In the genomic region with DNA sequence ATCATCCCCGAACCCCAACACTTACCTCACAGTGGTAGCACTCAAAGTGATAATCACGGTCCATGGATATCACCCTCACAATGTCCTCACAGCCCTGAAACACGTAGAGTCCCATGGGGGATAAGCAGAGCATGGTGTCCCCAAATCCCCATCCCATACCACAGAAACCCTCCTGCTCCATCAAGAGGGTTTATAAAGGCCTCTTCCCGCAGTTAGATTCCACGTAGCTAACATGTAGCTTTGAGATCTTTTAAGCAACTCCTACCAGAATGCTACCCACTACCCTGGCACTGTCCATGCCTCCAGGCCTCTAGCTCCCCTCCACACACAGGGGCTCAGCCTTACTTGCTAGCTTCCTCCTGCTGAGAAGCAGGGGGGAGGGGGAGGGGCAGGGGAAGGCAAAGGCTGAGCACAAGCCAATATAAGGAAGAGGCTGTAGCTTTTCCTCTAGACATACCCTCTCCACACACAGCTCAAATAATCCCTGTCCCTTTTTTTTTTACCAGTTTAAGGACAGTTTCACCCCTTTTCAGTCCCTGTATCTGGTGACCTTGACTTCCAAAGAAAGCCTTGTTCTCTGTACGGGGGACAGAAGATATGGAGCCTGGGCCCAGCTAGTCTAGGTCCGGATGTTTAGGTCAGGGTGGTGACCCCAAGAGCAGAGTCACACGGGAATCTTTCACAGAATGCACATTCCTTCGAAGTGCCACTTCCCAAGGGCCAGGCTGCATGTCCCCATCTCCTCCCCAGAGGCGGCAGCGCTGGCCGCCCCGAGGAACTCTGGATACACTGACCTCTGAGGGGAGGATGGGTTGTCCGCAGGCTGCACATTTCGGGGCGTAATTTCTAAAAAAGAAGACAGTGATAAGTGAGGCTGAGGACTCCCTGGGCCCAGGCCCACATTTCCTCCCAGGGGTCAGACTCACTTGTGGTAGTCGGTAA, we compare ENCODE assay signal across 9 mouse cellular contexts. TPM values are rescaled to one million over a fixed set of nuclear protein-coding genes. Genes with fewer than 3 reads are reported as not detected.
DNase-seq lines count a peak whose midpoint lies in the region; ATAC-seq and TF ChIP-seq lines count a peak whose summit lies in the region.
"Had no signal": no experiment of that assay in that cellular context is flagged by ENCODE, and none has a peak within 500 bp of the region (broad histone marks: within the 10 kb centered on the region; RNA-seq: fewer than 3 reads in every experiment).

No protein-coding gene starts in this region.

- WGBS in kidney, embryonic 16.5 days, result 60% methylated on average over 17 of the region's 17 CpGs
- 50% methylated on average over 17 of the region's 17 CpGs for WGBS in heart, embryonic 11.5 days (ENCODE audit: insufficient replicate concordance)
- 71% methylated on average over 17 of the region's 17 CpGs for WGBS in intestine, postnatal 0 days

- no peak overlapping the region for H3K9ac ChIP-seq in kidney, embryonic 16.5 days (replicated peaks; ENCODE audit: low read length)
- peak overlapping the region; percentile 29; the same call in 1 of the 2 replicates for H3K9ac ChIP-seq in heart, embryonic 11.5 days (ENCODE audit: low read depth, low read length)
- no peak overlapping the region for H3K9ac ChIP-seq in intestine, postnatal 0 days (ENCODE audit: low read depth, low read length)

- no peak overlapping the region for H3K4me3 ChIP-seq in kidney, embryonic 16.5 days (ENCODE audit: low read length)
- no peak overlapping the region for H3K4me3 ChIP-seq in heart, embryonic 11.5 days (ENCODE audit: low read depth, low read length)
- H3K4me3 ChIP-seq in intestine, postnatal 0 days (ENCODE audit: low read depth, low read length), result no peak overlapping the region

- intact Hi-C loops in left cerebral cortex, postnatal 36 days (cut with DNase I), result loop anchor here (2.0 to 5.0 kb wide), 2 partner anchors 53 to 71 kb away; partner anchors contain the start of genes Cdh24, Gm17606 and Psmb11

- H3K4me2 ChIP-seq in kidney, embryonic 16.5 days (replicated peaks; ENCODE audit: low read depth, low read length), result no peak overlapping the region
- peak overlapping the region; percentile 1; the same call in 1 of the 2 replicates for H3K4me2 ChIP-seq in heart, embryonic 11.5 days
- no peak overlapping the region for H3K4me2 ChIP-seq in intestine, postnatal 0 days (replicated peaks; ENCODE audit: low read depth)

- H3K9me3 ChIP-seq in kidney, embryonic 16.5 days (ENCODE audit: low read length), result no peaks in the 10 kb centered on the region
- no peaks in the 10 kb centered on the region for H3K9me3 ChIP-seq in heart, embryonic 11.5 days (replicated peaks; ENCODE audit: control insufficient read depth, low read length)
- H3K9me3 ChIP-seq in intestine, postnatal 0 days (ENCODE audit: control insufficient read depth), result no peaks in the 10 kb centered on the region

- DNase-seq in kidney, adult 18-20 months, result no peak
- peak; percentile 38 for DNase-seq in brain, embryonic 14.5 days (ENCODE audit: low read depth)
- peak; percentile 46 for DNase-seq in lung, postnatal 36 days
- DNase-seq in urinary bladder, adult 18-20 months (ENCODE audit: low spot score in 2 of 2), result no peak
- no peak for DNase-seq in left cerebral cortex, postnatal 36 days (ENCODE audit: low spot score in 2 of 2)

- H3K36me3 ChIP-seq in kidney, embryonic 16.5 days (ENCODE audit: insufficient read depth, low read length), result peaks cover 47% of the 10 kb centered on the region
- H3K36me3 ChIP-seq in heart, embryonic 11.5 days (ENCODE audit: control insufficient read depth, insufficient read depth, low read length), result peaks cover 19% of the 10 kb centered on the region
- peaks cover 26% of the 10 kb centered on the region; the same call in 1 of the 2 replicates for H3K36me3 ChIP-seq in intestine, postnatal 0 days (ENCODE audit: control insufficient read depth, insufficient read depth)

- TF ChIP-seq CTCF in brain, embryonic 14.5 days (IDR thresholded peaks at IDR 0.05; ENCODE audit: borderline replicate concordance, extremely low read depth, insufficient read depth, insufficient read length), result no peak
- TF ChIP-seq CTCF in intestine, postnatal 0 days (IDR thresholded peaks at IDR 0.05; ENCODE audit: low read depth), result no peak

- H3K27me3 ChIP-seq in kidney, embryonic 16.5 days (ENCODE audit: insufficient read depth, low read length), result no peaks in the 10 kb centered on the region
- no peaks in the 10 kb centered on the region for H3K27me3 ChIP-seq in heart, embryonic 11.5 days (ENCODE audit: control insufficient read depth, insufficient read depth, low read length)
- no peaks in the 10 kb centered on the region for H3K27me3 ChIP-seq in intestine, postnatal 0 days (replicated peaks; ENCODE audit: control insufficient read depth, insufficient read depth, low read length)

- TF ChIP-seq POLR2A in brain, embryonic 14.5 days (IDR thresholded peaks at IDR 0.05; ENCODE audit: borderline replicate concordance, extremely low read depth, insufficient read depth, insufficient read length, poor library complexity, severe bottlenecking), result no peak

- no peak for ATAC-seq in kidney, embryonic 16.5 days (ENCODE audit: low FRiP score, low TSS enrichment)
- no peak for ATAC-seq in heart, embryonic 11.5 days (replicated peaks; ENCODE audit: insufficient number of reproducible peaks, low FRiP score, low TSS enrichment)
- no peak for ATAC-seq in intestine, postnatal 0 days

- H3K27ac ChIP-seq in kidney, embryonic 16.5 days (ENCODE audit: low read length), result 0 out of 2 replicates have a peak overlapping the region, but pooled peaks have one; percentile 8
- peak overlapping the region; percentile 37 for H3K27ac ChIP-seq in heart, embryonic 11.5 days (ENCODE audit: low read depth, low read length)
- no peak overlapping the region for H3K27ac ChIP-seq in intestine, postnatal 0 days (ENCODE audit: low read depth, low read length)

- H3K4me1 ChIP-seq in kidney, embryonic 16.5 days (ENCODE audit: insufficient read depth, low read length), result peaks cover 39% of the 10 kb centered on the region
- peaks cover 48% of the 10 kb centered on the region for H3K4me1 ChIP-seq in heart, embryonic 11.5 days (ENCODE audit: control insufficient read depth, insufficient read depth, low read length)
- H3K4me1 ChIP-seq in intestine, postnatal 0 days (replicated peaks; ENCODE audit: control insufficient read depth, insufficient read depth, low read length), result 0 out of 2 replicates have a peak, but pooled peaks cover 15% of the 10 kb centered on the region

RNA-seq across cellular contexts. Expression of gene Ajuba, which starts 7.6 kb away (rescaled TPM):
- 32.9 and 45.6 TPM in 2 replicates for polyA plus RNA-seq in kidney, embryonic 16.5 days (2015; fragmentation: Nextera tagmentation; extraction: Ambion mirVana)
- 17.6 and 17.9 TPM in 2 replicates for polyA plus RNA-seq in brain, embryonic 14.5 days (2012; rRNA removed)
- 23.4 and 30.7 TPM in 2 replicates for polyA plus RNA-seq in heart, embryonic 11.5 days (2014; fragmentation: Nextera tagmentation; extraction: Ambion mirVana)
- 13.1 and 15.1 TPM in 2 replicates for polyA plus RNA-seq in intestine, postnatal 0 days (2015; fragmentation: Nextera tagmentation; extraction: Ambion mirVana)
- total RNA-seq in left cerebral cortex, postnatal 36 days (2021), result 1 to 10 TPM; 1.5 to 2.0 TPM

RNA-seq across cellular contexts. Expression of gene Haus4, which starts 15.3 kb away (rescaled TPM):
- polyA plus RNA-seq in kidney, embryonic 16.5 days (2015; fragmentation: Nextera tagmentation; extraction: Ambion mirVana), result 57.3 and 62.4 TPM in 2 replicates
- 15.5 and 18.8 TPM in 2 replicates for polyA plus RNA-seq in brain, embryonic 14.5 days (2012; rRNA removed)
- polyA plus RNA-seq in heart, embryonic 11.5 days (2014; fragmentation: Nextera tagmentation; extraction: Ambion mirVana), result 40.1 and 42.8 TPM in 2 replicates
- 28.2 and 29.4 TPM in 2 replicates for polyA plus RNA-seq in intestine, postnatal 0 days (2015; fragmentation: Nextera tagmentation; extraction: Ambion mirVana)
- total RNA-seq in left cerebral cortex, postnatal 36 days (2021), result 1 to 10 TPM; 1.6 to 4.7 TPM

RNA-seq across cellular contexts. Expression of gene 4931414P19Rik, which starts 36.1 kb away (rescaled TPM):
- polyA plus RNA-seq in kidney, embryonic 16.5 days (2015; fragmentation: Nextera tagmentation; extraction: Ambion mirVana), result 11.2 and 14.2 TPM in 2 replicates
- polyA plus RNA-seq in brain, embryonic 14.5 days (2012; rRNA removed), result 12.8 and 14.5 TPM in 2 replicates
- 4.4 and 4.5 TPM in 2 replicates for polyA plus RNA-seq in heart, embryonic 11.5 days (2014; fragmentation: Nextera tagmentation; extraction: Ambion mirVana)
- polyA plus RNA-seq in intestine, postnatal 0 days (2015; fragmentation: Nextera tagmentation; extraction: Ambion mirVana), result 2.9 and 3.1 TPM in 2 replicates
- 1 to 10 TPM; 6.6 to 8.4 TPM for total RNA-seq in left cerebral cortex, postnatal 36 days (2021)

RNA-seq across cellular contexts. Expression of gene Psmb5, which starts 48.1 kb away (rescaled TPM):
- 453 and 471 TPM in 2 replicates for polyA plus RNA-seq in kidney, embryonic 16.5 days (2015; fragmentation: Nextera tagmentation; extraction: Ambion mirVana)
- polyA plus RNA-seq in brain, embryonic 14.5 days (2012; rRNA removed), result 257 and 335 TPM in 2 replicates
- polyA plus RNA-seq in heart, embryonic 11.5 days (2014; fragmentation: Nextera tagmentation; extraction: Ambion mirVana), result 364 and 386 TPM in 2 replicates
- 246 and 274 TPM in 2 replicates for polyA plus RNA-seq in intestine, postnatal 0 days (2015; fragmentation: Nextera tagmentation; extraction: Ambion mirVana)
- 100 to 1,000 TPM; 164 to 176 TPM for total RNA-seq in left cerebral cortex, postnatal 36 days (2021)

RNA-seq across cellular contexts. Expression of gene Psmb11, which starts 51.5 kb away (rescaled TPM):
- 0.07 TPM in 1 of 2 replicates, not detected in the other for polyA plus RNA-seq in kidney, embryonic 16.5 days (2015; fragmentation: Nextera tagmentation; extraction: Ambion mirVana)
- 0.07 TPM in 1 of 2 replicates, not detected in the other for polyA plus RNA-seq in brain, embryonic 14.5 days (2012; rRNA removed)
- polyA plus RNA-seq in heart, embryonic 11.5 days (2014; fragmentation: Nextera tagmentation; extraction: Ambion mirVana), result not detected in 2 replicates
- polyA plus RNA-seq in intestine, postnatal 0 days (2015; fragmentation: Nextera tagmentation; extraction: Ambion mirVana), result not detected in 2 replicates
- under 1 TPM; 0.27 to 0.30 TPM for total RNA-seq in left cerebral cortex, postnatal 36 days (2021)
- total RNA-seq: heart, postnatal 10 days had no signal

Comparison
In these comparisons a context has a peak if more than half of its experiments do, and no peak if none do; other contexts are left out.
1. DNase-seq: peak in brain, embryonic 14.5 days (single experiment) and lung, postnatal 36 days (single experiment); none in kidney, adult 18-20 months (single experiment), urinary bladder, adult 18-20 months (0 of 2) and left cerebral cortex, postnatal 36 days (0 of 2).